Mouse (Mus musculus) bone marrow macrophage, adult 2 months (primary cell): Measurements from ENCODE around the gene Odam.

Source experiments
- CTCF ChIP-seq: IDR thresholded peaks from 2 replicates; pipeline ENCODE4 v1.5.1; 2012; ENCODE audit warnings: low read depth, mild to moderate bottlenecking, low read length, moderate library complexity
- POLR2A ChIP-seq: IDR thresholded peaks from 2 replicates; pipeline ENCODE4 v1.6.1; 2012; ENCODE audit warnings: mild to moderate bottlenecking, low read depth, low read length, borderline replicate concordance

- TF ChIP-seq POLR2A (no peak), CTCF (no peak)
Observed at GRCm38 (mm10) chr5:87884729-87885128, at the start of gene Odam.
